Mouse (Mus musculus): ENCODE measurements around the gene Il5.
"Not testable (repeated sequence)": the region's sequence is repeated elsewhere in the genome, so short reads cannot be mapped to it uniquely, and the experiment has no call there.

Il5 gene

GRCm38 (mm10) chr11:53742353-53742752, 21.8 kb downstream of the Il5 start:
- no peak for DNase-seq (ENCODE audit: low spot score in 2 of 2)

- DNase-seq (ENCODE audit: low spot score in 2 of 2): no peak
These were observed 24.7 kb downstream of the Il5 start for GRCm38 (mm10) chr11:53745260-53745659.

GRCm38 (mm10) chr11:53747985-53748384, 27.4 kb downstream of the Il5 start:
- DNase-seq (ENCODE audit: low spot score in 2 of 2): no peak

GRCm38 (mm10) chr11:53748614-53749013, 28.0 kb downstream of the Il5 start:
- no peak for DNase-seq (ENCODE audit: low spot score in 2 of 2)

- no peak for DNase-seq (ENCODE audit: low spot score in 2 of 2)
These were observed 28.7 kb downstream of the Il5 start for GRCm38 (mm10) chr11:53749306-53749705.

- DNase-seq (ENCODE audit: low spot score in 2 of 2): no peak
These were observed 29.2 kb downstream of the Il5 start for GRCm38 (mm10) chr11:53749716-53750352.

- DNase-seq (ENCODE audit: low spot score in 2 of 2): no peak
These were observed 34.5 kb downstream of the Il5 start for GRCm38 (mm10) chr11:53755011-53755595.

- DNase-seq (ENCODE audit: low spot score in 2 of 2): no peak
These were observed 37.0 kb downstream of the Il5 start for GRCm38 (mm10) chr11:53757612-53758011.

- DNase-seq (ENCODE audit: low spot score in 2 of 2): not testable (repeated sequence)
These were observed 37.4 kb downstream of the Il5 start for GRCm38 (mm10) chr11:53758033-53758432.

- no peak for DNase-seq (ENCODE audit: low spot score in 2 of 2)
These were observed 38.3 kb downstream of the Il5 start for GRCm38 (mm10) chr11:53758791-53759351.

GRCm38 (mm10) chr11:53759545-53760406, 39.2 kb downstream of the Il5 start:
- DNase-seq (ENCODE audit: low spot score in 2 of 2): no peak

- no peak for DNase-seq (ENCODE audit: low spot score in 2 of 2)
These were observed 40.7 kb downstream of the Il5 start for GRCm38 (mm10) chr11:53761284-53761683.

- DNase-seq (ENCODE audit: low spot score in 2 of 2): no peak
These were observed 41.2 kb downstream of the Il5 start for GRCm38 (mm10) chr11:53761822-53762221.

- DNase-seq (ENCODE audit: low spot score in 2 of 2): no peak
These were observed 41.8 kb downstream of the Il5 start for GRCm38 (mm10) chr11:53762426-53762825.

GRCm38 (mm10) chr11:53762827-53763495, 42.4 kb downstream of the Il5 start:
- no peak for DNase-seq (ENCODE audit: low spot score in 2 of 2)

- peak; percentile 59 to 75 for DNase-seq (ENCODE audit: low spot score in 2 of 2)
These were observed 43.0 kb downstream of the Il5 start for GRCm38 (mm10) chr11:53763496-53764140.

GRCm38 (mm10) chr11:53764581-53764980, 44.0 kb downstream of the Il5 start:
- DNase-seq (ENCODE audit: low spot score in 2 of 2): no peak

- no peak for DNase-seq (ENCODE audit: low spot score in 2 of 2)
These were observed 48.0 kb downstream of the Il5 start for GRCm38 (mm10) chr11:53768422-53769184.

GRCm38 (mm10) chr11:53769185-53769576, 48.6 kb downstream of the Il5 start:
- DNase-seq (ENCODE audit: low spot score in 2 of 2): no peak

- DNase-seq (ENCODE audit: low spot score in 2 of 2): peak; percentile 74 to 83
These were observed 49.1 kb downstream of the Il5 start, which contains the start of gene Irf1 for GRCm38 (mm10) chr11:53769760-53770124. Gene Irf1, plus strand, starts transcription at chr11:53770014.

All from right cerebral cortex, postnatal 36 days (tissue).